Mouse (Mus musculus) midbrain, embryonic 10.5 days (tissue): ENCODE data around the gene Rapgef6. TPM values are rescaled to one million over a fixed set of nuclear protein-coding genes. Genes with fewer than 3 reads are reported as not detected.

Source experiments
- DNase-seq: peaks from one replicate; pipeline ENCODE4 v3.0.0-alpha.2; 2017; ENCODE audit warnings: low spot score
- H3K27ac ChIP-seq: fragments of 300-500 bp; sonication (generic); replicated peaks from 2 replicates; pipeline ENCODE4 v1.5.1; 2016; ENCODE audit warnings: mild to moderate bottlenecking
- H3K27me3 ChIP-seq: fragments of 300-500 bp; sonication (generic); 2 replicates; pipeline ENCODE4 v1.6.1; 2016; ENCODE audit warnings: low read depth, mild to moderate bottlenecking; ENCODE audit not compliant: poor library complexity, severe bottlenecking
- H3K36me3 ChIP-seq: fragments of 300-500 bp; sonication (generic); 2 replicates; pipeline ENCODE4 v1.6.1; 2016; ENCODE audit warnings: mild to moderate bottlenecking, moderate library complexity
- H3K4me1 ChIP-seq: fragments of 300-500 bp; sonication (generic); 2 replicates; pipeline ENCODE4 v1.6.1; 2016
- H3K4me3 ChIP-seq: fragments of 300-500 bp; sonication (generic); 2 replicates; pipeline ENCODE4 v1.5.1; 2016; ENCODE audit warnings: mild to moderate bottlenecking, moderate library complexity
- H3K9me3 ChIP-seq: fragments of 300-500 bp; sonication (generic); replicated peaks from 2 replicates; pipeline ENCODE4 v1.6.1; 2016; ENCODE audit warnings: mild to moderate bottlenecking
- WGBS: fragments of 180-500 bp; shearing (Covaris S2); methylation state at CpG from one replicate; pipeline ENCODE4 v1.1.7; 2016; 5-methylcytosine and 5-hydroxymethylcytosine counted together
- polyA plus RNA-seq: library from polyadenylated mRNA; unstranded; fragments of >200 nt; fragmentation: Nextera tagmentation; extraction: Ambion mirVana; gene quantifications from 2 replicates; pipeline ENCODE4 v1.2.1, GENCODE M21; 2016

Rapgef6 gene
- polyA plus RNA-seq, 1 experiment from 2014 or later, result 31.3 TPM

GRCm38 (mm10) chr11:54703306-54703705 is 180.7 kb downstream of the Rapgef6 start:
- Histone ChIP-seq H3K27ac (0 out of 2 replicates have a peak overlapping the region, but pooled peaks have one; percentile 33), H3K9me3 (no peaks in the 10 kb centered on the region), H3K4me1 (no peaks in the 10 kb centered on the region), H3K27me3 (no peaks in the 10 kb centered on the region), H3K4me3 (no peak overlapping the region), H3K36me3 (peaks cover 9% of the 10 kb centered on the region; the same call in 1 of the 2 replicates)
- peak; percentile 63 for DNase-seq
- WGBS, result 32% methylated on average over 4 of the region's 4 CpGs

GRCm38 (mm10) chr11:54708153-54708552 is 185.5 kb downstream of the Rapgef6 start:
- Histone ChIP-seq H3K9me3 (no peaks in the 10 kb centered on the region), H3K4me1 (no peaks in the 10 kb centered on the region), H3K4me3 (no peak overlapping the region), H3K27me3 (no peaks in the 10 kb centered on the region), H3K27ac (no peak overlapping the region), H3K36me3 (peaks cover 26% of the 10 kb centered on the region)
- WGBS, result 93% methylated on average over 2 of the region's 2 CpGs
- DNase-seq, result no peak

DNA sequence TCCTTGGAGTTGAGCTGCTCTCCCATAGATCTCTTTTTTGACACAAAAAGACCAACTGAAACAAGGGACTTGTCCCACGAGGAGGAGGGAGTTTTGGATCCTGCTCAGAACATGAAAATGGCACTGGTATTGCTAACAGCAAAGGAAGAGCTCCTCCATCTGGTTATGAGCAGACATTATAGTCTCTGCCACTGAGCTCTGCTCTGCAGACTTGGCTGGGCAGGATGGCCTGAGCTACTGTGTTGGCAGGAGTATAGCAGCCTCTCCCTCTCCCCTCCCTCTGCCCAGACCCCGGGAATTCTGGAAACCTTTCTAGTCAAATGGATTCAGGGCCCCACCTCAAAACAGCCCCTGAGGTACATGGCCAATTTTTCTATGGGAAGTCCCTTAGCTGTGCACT is 187.0 kb downstream of the Rapgef6 start:
- 76% methylated on average over 2 of the region's 2 CpGs for WGBS
- Histone ChIP-seq H3K27me3 (no peaks in the 10 kb centered on the region), H3K27ac (no peak overlapping the region), H3K36me3 (peaks cover 41% of the 10 kb centered on the region), H3K9me3 (no peaks in the 10 kb centered on the region), H3K4me3 (no peak overlapping the region), H3K4me1 (no peaks in the 10 kb centered on the region)
- no peak for DNase-seq

GRCm38 (mm10) chr11:54710512-54711293 is 188.1 kb downstream of the Rapgef6 start:
- no peaks in the 10 kb centered on the region for H3K9me3 ChIP-seq
- no peaks in the 10 kb centered on the region for H3K4me1 ChIP-seq
- no peak overlapping the region for H3K4me3 ChIP-seq
- no peaks in the 10 kb centered on the region for H3K27me3 ChIP-seq
- no peak for DNase-seq
- H3K36me3 ChIP-seq, result peaks cover 51% of the 10 kb centered on the region
- 92% methylated on average over 4 of the region's 4 CpGs for WGBS
- no peak overlapping the region for H3K27ac ChIP-seq

GRCm38 (mm10) chr11:54712849-54713248 is 190.2 kb downstream of the Rapgef6 start:
- WGBS, result 90% methylated on average over 2 of the region's 2 CpGs
- Histone ChIP-seq H3K27me3 (no peaks in the 10 kb centered on the region), H3K27ac (no peak overlapping the region), H3K4me3 (no peak overlapping the region), H3K36me3 (peaks cover 73% of the 10 kb centered on the region), H3K4me1 (no peaks in the 10 kb centered on the region), H3K9me3 (peaks cover 3% of the 10 kb centered on the region; the same call in 1 of the 2 replicates)
- no peak for DNase-seq

GRCm38 (mm10) chr11:54717893-54718292 is 195.2 kb downstream of the Rapgef6 start:
- H3K27me3 ChIP-seq, result no peaks in the 10 kb centered on the region
- whole genome bisulfite sequencing, result 89% methylated on average over 3 of the region's 3 CpGs
- H3K4me3 ChIP-seq, result no peak overlapping the region
- H3K36me3 ChIP-seq, result peaks cover 99% of the 10 kb centered on the region
- no peak overlapping the region for H3K27ac ChIP-seq
- peaks cover 3% of the 10 kb centered on the region; the same call in 1 of the 2 replicates for H3K9me3 ChIP-seq
- no peak for DNase-seq
- no peaks in the 10 kb centered on the region for H3K4me1 ChIP-seq

DNA sequence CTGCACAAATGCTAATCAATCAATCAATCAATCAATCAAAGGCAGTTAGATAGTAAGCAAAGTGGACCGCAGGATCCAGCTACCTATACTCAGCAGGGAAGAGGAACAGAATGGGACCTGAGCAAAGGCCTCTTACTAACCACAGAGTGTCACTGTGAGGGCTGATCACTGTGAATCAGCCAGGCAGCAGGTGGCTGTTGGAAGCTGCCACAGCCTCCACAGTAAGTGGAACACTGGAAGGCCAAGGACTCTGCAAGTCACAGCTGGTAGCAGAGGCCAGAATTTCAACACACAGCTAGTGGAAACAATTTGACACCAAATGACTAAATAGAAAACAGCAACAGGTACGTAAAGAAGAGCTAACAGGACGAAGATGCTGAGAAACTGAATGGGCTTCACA is 196.0 kb downstream of the Rapgef6 start:
- WGBS, result 93% methylated on average over 3 of the region's 3 CpGs
- Histone ChIP-seq H3K9me3 (peaks cover 3% of the 10 kb centered on the region; the same call in 1 of the 2 replicates), H3K27me3 (no peaks in the 10 kb centered on the region), H3K27ac (no peak overlapping the region), H3K36me3 (peaks cover 100% of the 10 kb centered on the region), H3K4me1 (no peaks in the 10 kb centered on the region), H3K4me3 (no peak overlapping the region)
- no peak for DNase-seq

DNA sequence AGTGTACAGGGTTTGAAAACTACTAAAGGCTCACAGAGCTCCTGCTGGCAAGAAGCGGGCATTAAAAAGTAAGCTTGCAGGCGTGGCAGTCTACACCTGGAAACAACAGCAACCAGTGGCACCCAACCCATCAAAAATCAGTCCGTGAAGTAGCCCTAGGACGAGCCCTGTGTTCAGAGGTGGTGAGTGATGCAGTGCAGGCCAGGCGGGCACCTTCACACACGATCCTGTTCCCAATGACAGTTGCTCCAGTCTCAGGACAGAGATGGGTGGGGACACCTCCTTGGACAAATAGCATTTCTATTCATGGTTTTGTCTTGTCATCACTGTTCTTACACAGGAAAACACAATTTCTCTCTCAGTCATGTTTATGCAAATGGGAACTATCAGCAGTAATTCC is 199.4 kb downstream of the Rapgef6 start:
- no peak overlapping the region for H3K4me3 ChIP-seq
- no peaks in the 10 kb centered on the region for H3K27me3 ChIP-seq
- no peak overlapping the region for H3K27ac ChIP-seq
- no peak for DNase-seq
- 93% methylated on average over 6 of the region's 6 CpGs for WGBS
- no peaks in the 10 kb centered on the region for H3K9me3 ChIP-seq
- peaks cover 100% of the 10 kb centered on the region for H3K36me3 ChIP-seq
- 0 out of 2 replicates have a peak, but pooled peaks cover 4% of the 10 kb centered on the region for H3K4me1 ChIP-seq

DNA sequence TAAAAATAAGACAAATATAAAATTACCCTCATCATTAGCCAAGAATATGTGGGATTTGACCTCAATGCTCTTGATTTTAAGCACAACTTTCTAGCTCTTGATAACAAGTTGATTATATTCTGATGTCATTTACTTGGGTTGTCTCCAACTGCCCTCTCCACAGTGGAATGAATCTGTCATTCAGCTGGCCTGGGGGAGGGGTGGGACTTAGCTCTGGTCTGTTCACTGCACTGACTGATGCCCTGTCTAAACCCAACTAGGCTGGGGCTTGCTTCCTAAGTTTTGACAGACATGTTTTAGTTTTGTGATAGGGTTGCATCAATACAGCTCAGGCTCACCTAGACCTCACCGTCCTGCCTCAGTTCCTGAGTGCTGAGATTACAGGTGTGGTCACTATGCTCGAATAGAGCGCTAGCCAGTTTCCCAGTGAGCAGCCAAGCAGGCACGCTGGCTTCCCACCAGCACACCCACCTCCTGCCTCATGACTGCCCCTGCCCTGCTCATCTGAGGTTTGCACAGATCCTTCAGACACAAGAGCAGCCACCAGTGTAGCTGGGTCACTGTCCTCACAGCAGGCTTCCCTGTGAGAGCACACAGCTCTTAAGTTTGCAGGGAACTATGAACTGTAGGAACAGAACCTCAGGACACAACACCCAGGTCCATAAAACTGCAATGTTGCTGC is 201.8 kb downstream of the Rapgef6 start:
- 0 out of 2 replicates have a peak, but pooled peaks cover 4% of the 10 kb centered on the region for H3K4me1 ChIP-seq
- no peaks in the 10 kb centered on the region for H3K27me3 ChIP-seq
- no peak for DNase-seq
- H3K9me3 ChIP-seq, result no peaks in the 10 kb centered on the region
- H3K4me3 ChIP-seq, result no peak overlapping the region
- WGBS, result 84% methylated on average over 4 of the region's 4 CpGs
- H3K36me3 ChIP-seq, result peaks cover 100% of the 10 kb centered on the region
- H3K27ac ChIP-seq, result no peak overlapping the region

DNA sequence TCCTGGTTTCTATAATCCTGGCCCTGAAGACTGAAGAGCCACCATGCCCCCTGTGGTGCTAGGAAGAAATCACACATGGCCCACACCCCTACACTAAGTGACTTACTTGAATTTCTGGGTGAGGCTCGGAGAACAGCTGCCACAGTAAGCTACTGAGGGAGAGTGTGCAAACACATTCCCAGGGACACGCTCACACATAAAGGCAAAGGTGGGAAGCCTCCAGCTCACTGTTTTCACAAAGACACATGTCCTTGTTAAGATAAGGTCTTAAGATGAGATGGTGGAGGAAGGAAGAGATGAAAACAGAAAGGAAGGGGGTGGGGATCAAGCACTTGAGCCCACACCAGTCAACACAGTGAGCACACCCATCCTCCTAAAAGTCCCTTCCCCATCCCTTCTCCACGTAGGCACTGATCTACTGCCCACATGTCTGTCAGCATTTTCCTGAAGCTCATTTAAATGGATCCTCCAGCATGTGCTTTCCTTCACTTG is 204.0 kb downstream of the Rapgef6 start:
- 0 out of 2 replicates have a peak, but pooled peaks cover 4% of the 10 kb centered on the region for H3K4me1 ChIP-seq
- no peak overlapping the region for H3K4me3 ChIP-seq
- H3K36me3 ChIP-seq, result peaks cover 92% of the 10 kb centered on the region
- DNase-seq, result no peak
- no peaks in the 10 kb centered on the region for H3K9me3 ChIP-seq
- 90% methylated on average over 3 of the region's 3 CpGs for WGBS
- H3K27ac ChIP-seq, result no peak overlapping the region
- no peaks in the 10 kb centered on the region for H3K27me3 ChIP-seq

GRCm38 (mm10) chr11:54727327-54727901 is 204.8 kb downstream of the Rapgef6 start:
- no peak overlapping the region for H3K4me3 ChIP-seq
- 0 out of 2 replicates have a peak, but pooled peaks cover 4% of the 10 kb centered on the region for H3K4me1 ChIP-seq
- H3K27me3 ChIP-seq, result no peaks in the 10 kb centered on the region
- WGBS, result 84% methylated on average over 5 of the region's 5 CpGs
- H3K9me3 ChIP-seq, result no peaks in the 10 kb centered on the region
- no peak for DNase-seq
- no peak overlapping the region for H3K27ac ChIP-seq
- H3K36me3 ChIP-seq, result peaks cover 92% of the 10 kb centered on the region

- DNase-seq, result no peak
- Histone ChIP-seq H3K27ac (no peak overlapping the region), H3K4me1 (0 out of 2 replicates have a peak, but pooled peaks cover 4% of the 10 kb centered on the region), H3K4me3 (no peak overlapping the region), H3K9me3 (no peaks in the 10 kb centered on the region), H3K36me3 (peaks cover 92% of the 10 kb centered on the region), H3K27me3 (no peaks in the 10 kb centered on the region)
- 96% methylated on average over 2 of the region's 2 CpGs for WGBS
Observed at GRCm38 (mm10) chr11:54728371-54728770, 205.7 kb downstream of the Rapgef6 start.
